Comparison of ENCODE assay signal across 7 mouse cellular contexts in the genomic region with DNA sequence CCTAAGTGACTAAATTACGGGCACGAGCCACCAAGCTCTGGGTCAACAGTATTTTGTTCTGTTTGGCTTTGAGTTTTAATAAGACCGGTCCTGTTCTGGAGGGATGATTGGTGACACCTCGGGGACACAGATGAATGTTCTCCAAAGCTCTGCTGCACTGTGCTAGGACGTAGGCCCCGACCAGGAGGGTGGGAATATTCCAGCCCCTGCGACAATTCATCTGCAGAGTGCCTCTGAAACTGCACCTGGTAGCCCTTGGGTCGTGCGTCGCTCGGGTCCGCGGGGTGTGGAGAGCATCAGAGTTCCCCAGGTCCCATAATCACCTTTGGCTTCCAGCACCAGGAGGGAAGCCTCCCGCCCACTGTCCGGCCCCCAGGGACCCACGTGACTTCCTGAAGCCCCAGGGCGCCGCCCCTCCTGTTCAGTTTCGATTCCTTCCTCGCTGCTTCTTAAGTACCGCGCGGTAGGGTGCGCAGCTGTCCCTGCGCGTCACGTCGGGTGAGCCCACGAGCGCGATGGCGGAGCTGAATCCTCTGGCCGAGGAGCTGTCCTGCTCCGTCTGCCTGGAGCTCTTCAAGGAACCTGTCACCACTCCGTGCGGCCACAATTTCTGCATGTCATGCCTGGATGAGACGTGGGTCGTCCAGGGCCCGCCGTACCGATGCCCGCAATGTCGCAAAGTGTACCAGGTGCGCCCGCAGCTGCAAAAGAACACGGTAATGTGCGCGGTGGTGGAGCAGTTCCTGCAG. TPM values are rescaled to one million over a fixed set of nuclear protein-coding genes. Genes with fewer than 3 reads are reported as not detected.
DNase-seq lines count a peak whose midpoint lies in the region; ATAC-seq and TF ChIP-seq lines count a peak whose summit lies in the region.

A gene (plus strand): TSS at position 403 of the 749 bp plus-strand sequence.

- peak; percentile 94 for TF ChIP-seq EP300 in heart, adult 2 months (IDR thresholded peaks at IDR 0.05; ENCODE audit: insufficient read depth, low read depth, low read length)

- intact Hi-C loops in heart, adult 2 months (cut with DNase I): loop anchor here (1.0 kb wide), 1 partner anchor 29 kb away; no protein-coding TSS in a partner anchor

- H3K27me3 ChIP-seq in embryonic facial prominence, embryonic 11.5 days (ENCODE audit: control insufficient read depth, insufficient read depth, low read length): peaks cover 13% of the 10 kb centered on the region
- H3K27me3 ChIP-seq in heart, adult 2 months (ENCODE audit: control insufficient read depth, insufficient read depth, low read length): no peaks in the 10 kb centered on the region
- no peaks in the 10 kb centered on the region for H3K27me3 ChIP-seq in kidney, adult 2 months (replicated peaks; ENCODE audit: control insufficient read depth, insufficient read depth, low read length)
- peaks cover 19% of the 10 kb centered on the region for H3K27me3 ChIP-seq in limb, embryonic 15.5 days
- H3K27me3 ChIP-seq in midbrain, embryonic 16.5 days (ENCODE audit: control insufficient read depth, insufficient read depth, low read depth, low read length): peaks cover 25% of the 10 kb centered on the region

- 2% methylated on average over 48 of the region's 48 CpGs for WGBS in embryonic facial prominence, embryonic 11.5 days
- 1% methylated on average over 48 of the region's 48 CpGs for WGBS in heart, adult 2 months
- WGBS in kidney, adult 2 months: 2% methylated on average over 48 of the region's 48 CpGs
- 3% methylated on average over 48 of the region's 48 CpGs for WGBS in limb, embryonic 15.5 days
- WGBS in midbrain, embryonic 16.5 days: 4% methylated on average over 48 of the region's 48 CpGs

- peak within 1 kb of the TSS; percentile 59 for H3K4me2 ChIP-seq in embryonic facial prominence, embryonic 11.5 days (ENCODE audit: low read depth, low read length)
- peak within 1 kb of the TSS; percentile 69 for H3K4me2 ChIP-seq in limb, embryonic 15.5 days
- H3K4me2 ChIP-seq in midbrain, embryonic 16.5 days (ENCODE audit: low read length): peak within 1 kb of the TSS; percentile 44

- H3K4me3 ChIP-seq in embryonic facial prominence, embryonic 11.5 days (ENCODE audit: low read depth, low read length): peak within 1 kb of the TSS; percentile 40
- H3K4me3 ChIP-seq in heart, adult 2 months: peak within 1 kb of the TSS; percentile 88
- H3K4me3 ChIP-seq in kidney, adult 2 months (ENCODE audit: insufficient read depth, low read depth, low read length): peak within 1 kb of the TSS; percentile 82
- H3K4me3 ChIP-seq in limb, embryonic 15.5 days: peak within 1 kb of the TSS; percentile 53
- H3K4me3 ChIP-seq in midbrain, embryonic 16.5 days (ENCODE audit: low read depth, low read length): peak within 1 kb of the TSS; percentile 33

- H3K4me1 ChIP-seq in embryonic facial prominence, embryonic 11.5 days (ENCODE audit: control insufficient read depth, insufficient read depth, low read length): no peaks in the 10 kb centered on the region
- peaks cover 16% of the 10 kb centered on the region for H3K4me1 ChIP-seq in heart, adult 2 months (ENCODE audit: control insufficient read depth, insufficient read depth, low read length)
- H3K4me1 ChIP-seq in kidney, adult 2 months (ENCODE audit: control insufficient read depth, insufficient read depth, low read length): peaks cover 14% of the 10 kb centered on the region
- H3K4me1 ChIP-seq in limb, embryonic 15.5 days: peaks cover 13% of the 10 kb centered on the region; the same call in 1 of the 2 replicates
- H3K4me1 ChIP-seq in midbrain, embryonic 16.5 days (ENCODE audit: control insufficient read depth, insufficient read depth, low read length): no peaks in the 10 kb centered on the region

- TF ChIP-seq CTCF in heart, adult 2 months (IDR thresholded peaks at IDR 0.05): peak; percentile 40
- 0 out of 2 replicates have a peak, but pooled peaks have one; percentile 13 for TF ChIP-seq CTCF in kidney, adult 2 months (conservative IDR thresholded peaks at IDR 0.05; ENCODE audit: insufficient read depth, insufficient read length, low read depth, low read length)

- H3K27ac ChIP-seq in embryonic facial prominence, embryonic 11.5 days (replicated peaks; ENCODE audit: low read depth, low read length): 0 out of 2 replicates have a peak within 1 kb of the TSS, but pooled peaks have one; percentile 8
- H3K27ac ChIP-seq in heart, adult 2 months: peak within 1 kb of the TSS; percentile 86
- H3K27ac ChIP-seq in kidney, adult 2 months (ENCODE audit: insufficient read depth, low read depth, low read length): peak within 1 kb of the TSS; percentile 75
- 0 out of 2 replicates have a peak within 1 kb of the TSS, but pooled peaks have one; percentile 23 for H3K27ac ChIP-seq in limb, embryonic 15.5 days
- no peak within 1 kb of the TSS for H3K27ac ChIP-seq in midbrain, embryonic 16.5 days (ENCODE audit: low read length)

- DNase-seq in adipocyte (ENCODE audit: low spot score): peak; percentile 94
- peak; percentile 77 for DNase-seq in embryonic facial prominence, embryonic 11.5 days (ENCODE audit: low spot score)
- peak; percentile 97 for DNase-seq in heart, adult 2 months
- DNase-seq in kidney, adult 2 months: peak; percentile 98
- peak; percentile 97 to 99 for DNase-seq in spleen, adult 18-20 months

- H3K79me2 ChIP-seq in heart, adult 2 months (replicated peaks; ENCODE audit: control insufficient read depth, insufficient read depth, low read length): peaks cover 3% of the 10 kb centered on the region; the same call in 1 of the 2 replicates

- TF ChIP-seq POLR2A in heart, adult 2 months (IDR thresholded peaks at IDR 0.05; ENCODE audit: insufficient read depth, low read depth, low read length): peak; percentile 98
- peak; percentile 96 for TF ChIP-seq POLR2A in kidney, adult 2 months (IDR thresholded peaks at IDR 0.05; ENCODE audit: low read depth, low read length)

- H3K36me3 ChIP-seq in embryonic facial prominence, embryonic 11.5 days (replicated peaks; ENCODE audit: control insufficient read depth, insufficient read depth, low read depth, low read length): no peaks in the 10 kb centered on the region
- no peaks in the 10 kb centered on the region for H3K36me3 ChIP-seq in heart, adult 2 months (ENCODE audit: control insufficient read depth, insufficient read depth, low read length)
- H3K36me3 ChIP-seq in kidney, adult 2 months (ENCODE audit: control insufficient read depth, insufficient read depth, low read length): no peaks in the 10 kb centered on the region
- no peaks in the 10 kb centered on the region for H3K36me3 ChIP-seq in limb, embryonic 15.5 days
- H3K36me3 ChIP-seq in midbrain, embryonic 16.5 days (ENCODE audit: control insufficient read depth, insufficient read depth, low read length): no peaks in the 10 kb centered on the region

- ATAC-seq in embryonic facial prominence, embryonic 11.5 days (replicated peaks; ENCODE audit: insufficient number of reproducible peaks, low FRiP score, low TSS enrichment, low read depth): peak; percentile 48; the same call in 1 of the 2 replicates
- peak; percentile 62; the same call in 1 of the 2 replicates for ATAC-seq in limb, embryonic 15.5 days (ENCODE audit: insufficient number of reproducible peaks, low FRiP score, low TSS enrichment, low read depth)
- ATAC-seq in midbrain, embryonic 16.5 days: no peak

- H3K9ac ChIP-seq in embryonic facial prominence, embryonic 11.5 days (replicated peaks; ENCODE audit: low read length): peak within 1 kb of the TSS; percentile 53
- peak within 1 kb of the TSS; percentile 81 for H3K9ac ChIP-seq in heart, adult 2 months (ENCODE audit: low read depth, low read length)
- peak within 1 kb of the TSS; percentile 31 for H3K9ac ChIP-seq in limb, embryonic 15.5 days
- H3K9ac ChIP-seq in midbrain, embryonic 16.5 days (ENCODE audit: low read depth, low read length): peak within 1 kb of the TSS; percentile 22

- H3K9me3 ChIP-seq in embryonic facial prominence, embryonic 11.5 days (replicated peaks; ENCODE audit: control insufficient read depth, low read length): no peaks in the 10 kb centered on the region
- no peaks in the 10 kb centered on the region for H3K9me3 ChIP-seq in limb, embryonic 15.5 days
- H3K9me3 ChIP-seq in midbrain, embryonic 16.5 days (replicated peaks; ENCODE audit: control insufficient read depth, low read length, poor library complexity, severe bottlenecking): no peaks in the 10 kb centered on the region

RNA-seq across cellular contexts. Expression of the gene that starts here (rescaled TPM):
- polyA plus RNA-seq in embryonic facial prominence, embryonic 11.5 days (2014; fragmentation: Nextera tagmentation; extraction: Ambion mirVana): 2.6 and 2.9 TPM in 2 replicates
- total RNA-seq in heart, adult 2 months (2021): 10 to 100 TPM; 17.7 to 24.3 TPM
- 13.6 and 14.1 TPM in 2 replicates for polyA plus RNA-seq in heart, adult 2 months (2012; rRNA removed)
- polyA plus RNA-seq in kidney, adult 2 months (2012; rRNA removed): 27.3 and 35.0 TPM in 2 replicates
- polyA plus RNA-seq in limb, embryonic 15.5 days (2015; fragmentation: Nextera tagmentation; extraction: Ambion mirVana): 12.0 and 12.6 TPM in 2 replicates
- 3.5 and 3.8 TPM in 2 replicates for polyA plus RNA-seq in midbrain, embryonic 16.5 days (2015; fragmentation: Nextera tagmentation; extraction: Ambion mirVana)

Comparison
In these comparisons a context has a peak if more than half of its experiments do, and no peak if none do; other contexts are left out.
1. H3K4me3 ChIP-seq: peak in every context shown above with its lines; median percentile 88 in heart, adult 2 months; 82 in kidney, adult 2 months; 53 in limb, embryonic 15.5 days; 40 in embryonic facial prominence, embryonic 11.5 days; 33 in midbrain, embryonic 16.5 days.
2. H3K9ac ChIP-seq: peak in every context shown above with its lines; median percentile 81 in heart, adult 2 months; 53 in embryonic facial prominence, embryonic 11.5 days; 31 in limb, embryonic 15.5 days; 22 in midbrain, embryonic 16.5 days.